Mouse (Mus musculus) gastrocnemius, adult 8-10 months (tissue): ENCODE measurements around the gene Cog6. TPM values are rescaled to one million over a fixed set of nuclear protein-coding genes. Genes with fewer than 3 reads are reported as not detected.

Experiments
- DNase-seq, 2 experiments: peaks; one replicate each; pipeline ENCODE4 v3.0.0; 2022; ENCODE audit warnings: low spot score in 2 of 2
- total RNA-seq, 4 experiments: library from RNA; stranded (reverse); gene quantifications; 2 replicates each; pipeline ENCODE4 v1.2.4; 2022

The Cog6 gene
- total RNA-seq, 4 experiments from 2014 or later: 37.9 to 50.6 (median 45.6) TPM

DNA sequence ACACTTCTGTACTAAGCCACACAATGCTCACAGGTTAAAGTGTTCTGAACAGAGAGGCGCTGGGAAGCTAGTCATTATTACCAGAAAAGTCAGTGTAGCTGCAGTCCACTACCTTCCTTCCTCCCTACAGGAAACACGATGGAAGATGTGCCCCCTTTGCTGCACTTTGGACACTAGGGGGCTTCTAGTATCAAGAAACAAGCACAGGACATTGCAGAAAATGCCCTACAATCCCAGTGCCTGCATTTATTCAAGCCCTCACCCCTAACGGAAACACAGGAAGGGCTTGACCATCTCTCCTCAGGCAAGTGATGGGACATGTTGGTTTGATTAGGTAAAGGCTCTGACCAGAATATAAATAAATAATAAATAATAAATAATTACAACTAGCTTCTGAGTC, 16.4 kb upstream of the Cog6 start:
- DNase-seq: no peak

DNA sequence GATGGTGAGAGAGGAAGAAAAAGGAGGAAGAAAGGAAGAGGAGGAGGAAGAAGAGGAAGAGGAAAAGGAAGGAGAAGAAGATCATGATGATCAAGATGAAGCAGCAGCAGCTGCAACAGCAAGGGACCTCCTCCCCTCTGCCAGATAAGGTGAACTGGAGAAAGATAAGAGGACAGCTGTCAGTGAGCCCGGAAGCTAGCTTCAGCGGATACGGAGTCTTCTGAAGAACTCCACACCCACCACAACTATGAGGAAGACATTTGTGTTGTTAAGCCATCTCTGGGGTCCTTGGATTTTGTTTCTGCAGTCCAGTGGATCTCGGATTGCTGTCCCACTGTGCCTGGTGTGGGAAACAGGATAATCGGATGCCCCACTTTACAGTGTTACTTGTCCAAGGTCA, 15.4 kb upstream of the Cog6 start:
- no peak for DNase-seq

DNA sequence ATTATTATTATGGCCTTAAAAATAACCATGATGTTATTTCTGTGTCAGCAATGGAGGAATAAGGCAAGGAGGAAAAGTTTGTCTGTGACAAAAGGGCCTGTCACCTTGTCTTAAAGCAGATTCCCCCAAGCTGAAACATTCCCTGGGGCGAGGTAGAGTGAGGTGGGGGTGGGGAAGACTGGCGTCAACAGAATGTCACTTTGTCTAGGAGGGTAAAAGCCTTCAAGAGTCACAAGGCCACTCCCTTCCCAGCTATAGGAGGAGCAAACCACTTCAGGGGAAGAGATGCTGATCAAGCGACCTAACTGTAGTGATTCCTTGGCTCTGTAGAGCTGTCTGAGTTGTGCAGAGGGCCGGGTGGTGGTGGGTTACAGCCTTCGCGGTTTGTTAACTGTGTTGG, 14.5 kb upstream of the Cog6 start:
- DNase-seq: no peak

DNA sequence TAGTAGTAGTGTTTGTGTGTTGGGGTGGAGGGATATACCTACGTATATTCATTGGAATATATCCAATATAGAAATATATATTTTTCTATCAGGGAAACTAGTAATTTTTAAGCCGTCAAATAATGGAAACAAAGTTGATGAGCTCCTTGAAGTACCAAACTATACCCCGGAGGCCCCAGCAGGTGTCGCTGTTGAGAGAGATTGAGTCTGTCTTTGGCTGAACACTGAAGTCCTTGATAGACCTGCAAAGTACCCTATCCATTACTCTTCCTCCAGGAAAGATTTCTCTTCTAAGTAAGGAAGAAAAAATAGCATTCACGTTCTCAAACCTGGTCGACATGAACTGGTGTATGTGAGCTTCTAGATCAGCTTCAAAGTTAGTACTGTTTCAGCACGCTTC, 12.0 kb upstream of the Cog6 start:
- peak; percentile 31 to 49 for DNase-seq

DNA sequence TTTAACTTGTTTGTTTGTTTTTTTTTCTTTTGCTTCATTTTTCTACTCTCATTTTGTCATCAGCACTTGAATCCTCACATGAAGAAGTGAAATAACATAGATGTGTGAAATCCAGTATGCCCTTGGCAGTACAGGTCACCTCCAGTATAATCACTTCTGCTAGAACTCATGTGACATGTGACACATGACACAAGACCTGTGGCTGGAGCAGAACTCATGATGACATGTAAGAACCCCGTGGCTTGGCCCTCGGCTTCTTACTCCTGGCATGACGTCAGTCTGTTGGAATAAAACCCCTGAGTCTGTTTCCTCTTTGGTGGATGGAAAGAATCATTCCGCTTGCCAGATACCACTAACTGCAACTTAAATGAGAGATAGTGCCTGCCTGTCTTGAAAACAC, 10.3 kb upstream of the Cog6 start:
- DNase-seq: no peak

DNA sequence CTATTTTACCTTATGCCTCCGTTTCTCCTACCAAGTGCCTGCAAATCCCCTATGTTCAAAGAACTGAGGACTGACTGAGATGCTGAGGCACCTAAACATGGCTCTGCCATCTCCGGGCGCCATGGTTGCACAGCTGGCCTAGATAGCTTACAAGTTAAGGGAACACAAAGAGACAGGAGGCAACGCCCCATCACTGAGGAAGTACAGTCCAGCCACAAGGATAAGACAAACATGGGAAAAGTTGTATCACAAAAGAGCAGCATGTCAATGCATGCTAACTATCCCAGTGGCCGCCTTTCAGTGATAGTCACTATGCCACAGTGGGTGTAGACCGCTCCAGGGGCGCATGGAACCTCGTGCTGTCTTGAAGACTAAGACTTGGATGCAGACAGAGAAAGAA, 9.6 kb downstream of the Cog6 start:
- DNase-seq: no peak

DNA sequence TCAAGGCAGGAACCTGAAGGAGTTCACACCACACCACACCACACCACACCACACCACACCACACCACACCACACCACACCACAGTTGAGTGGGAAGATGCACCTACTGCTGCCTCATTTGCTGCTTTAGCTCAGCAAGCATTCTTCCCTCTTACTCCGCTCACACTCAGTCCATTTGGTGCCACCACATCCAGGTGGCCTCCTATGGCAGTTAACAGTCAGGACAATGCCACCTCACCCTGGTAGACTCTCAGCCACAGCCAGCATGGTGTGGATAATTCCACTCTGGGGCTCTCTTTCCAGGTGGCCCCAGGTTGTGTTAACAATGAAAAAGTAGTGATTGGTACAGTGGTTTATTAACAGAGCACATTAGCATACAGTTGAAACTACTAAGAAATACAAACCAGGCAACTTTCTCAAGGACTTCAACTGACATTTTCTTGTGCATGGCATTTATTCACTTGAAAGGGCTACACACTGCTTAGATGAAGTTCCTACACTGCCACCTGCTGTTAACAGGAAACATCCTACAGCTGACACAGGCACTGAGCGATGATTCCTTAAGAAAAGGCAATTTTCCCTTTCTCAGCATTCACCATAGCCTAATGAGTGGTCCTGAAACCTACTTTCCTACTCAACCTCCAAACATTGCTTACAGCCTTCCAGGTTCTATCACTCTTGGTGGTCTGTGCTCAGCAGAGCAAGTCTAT, 12.5 kb downstream of the Cog6 start:
- DNase-seq: no peak

DNA sequence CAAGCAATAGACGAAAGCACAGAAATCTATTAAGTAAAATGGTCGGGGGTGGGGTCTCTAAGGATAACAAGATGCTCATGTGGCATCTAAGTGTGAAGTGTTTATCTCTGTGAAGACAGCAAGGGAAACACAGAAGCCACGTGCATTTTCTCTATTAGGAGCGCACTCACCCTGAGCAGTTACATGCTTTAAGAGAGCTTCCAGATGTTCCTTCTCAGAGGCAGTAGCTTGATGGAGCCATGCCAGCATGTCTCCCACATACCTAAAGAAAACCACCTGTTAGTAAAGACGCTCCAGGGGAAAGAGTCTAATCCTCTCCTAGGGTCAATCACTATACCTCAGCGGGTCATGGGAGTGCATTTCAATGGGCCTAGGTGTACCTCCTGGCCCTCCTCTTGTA, 15.0 kb downstream of the Cog6 start:
- no peak for DNase-seq

DNA sequence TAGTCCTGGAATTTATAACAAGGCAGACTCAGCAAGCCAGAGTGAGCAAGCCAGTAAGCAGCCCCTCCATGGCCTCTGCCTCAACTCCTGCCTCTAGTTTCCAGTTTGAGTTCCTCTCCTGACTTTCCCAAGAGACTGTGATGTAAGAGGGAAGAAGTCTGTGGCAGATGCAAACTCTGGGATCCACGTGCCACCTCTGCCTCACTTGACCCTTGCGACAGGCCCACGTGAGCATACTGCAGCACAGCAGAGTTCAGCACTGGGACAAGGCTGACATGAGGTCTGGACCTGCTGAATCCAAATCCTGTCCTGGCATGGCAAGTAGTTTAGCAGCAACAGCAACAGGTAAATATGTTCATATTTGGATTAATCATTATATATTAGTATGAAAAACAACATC, 17.0 kb downstream of the Cog6 start:
- DNase-seq: no peak

DNA sequence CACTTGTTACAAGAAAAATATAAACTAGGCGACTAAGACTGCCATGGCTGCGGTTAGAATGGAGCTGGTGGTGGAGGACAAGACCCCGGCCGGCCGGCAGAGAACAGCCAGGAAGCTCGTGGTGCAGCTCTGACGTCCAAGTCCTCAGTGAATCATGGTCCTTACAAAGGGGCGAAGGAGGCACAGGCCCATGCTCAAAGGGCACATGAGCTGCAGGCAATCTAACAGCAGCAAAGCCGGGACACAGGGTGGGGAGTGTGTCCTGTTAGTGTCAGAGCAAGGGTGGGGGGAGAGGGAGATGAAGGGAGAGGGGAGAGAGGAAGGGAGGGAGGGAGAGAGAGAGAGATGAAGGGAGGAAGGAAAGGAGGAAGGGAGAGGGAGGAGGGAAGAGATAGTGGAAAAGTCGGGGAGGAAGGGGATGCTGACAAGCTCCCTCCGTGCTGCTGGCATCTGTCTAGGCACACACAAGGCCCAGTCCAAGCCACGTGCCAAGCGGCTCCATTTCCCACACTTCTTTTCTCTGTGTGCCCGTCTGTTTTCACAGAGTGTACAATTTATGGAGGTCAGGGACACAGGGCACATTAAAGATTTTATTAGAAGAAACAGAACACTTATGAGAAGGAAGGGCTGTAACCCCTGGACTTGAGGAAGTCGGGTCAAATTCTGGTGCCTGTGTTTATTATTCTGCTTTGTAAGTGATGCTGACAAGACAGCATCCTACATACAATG, 17.9 kb downstream of the Cog6 start:
- no peak for DNase-seq

DNA sequence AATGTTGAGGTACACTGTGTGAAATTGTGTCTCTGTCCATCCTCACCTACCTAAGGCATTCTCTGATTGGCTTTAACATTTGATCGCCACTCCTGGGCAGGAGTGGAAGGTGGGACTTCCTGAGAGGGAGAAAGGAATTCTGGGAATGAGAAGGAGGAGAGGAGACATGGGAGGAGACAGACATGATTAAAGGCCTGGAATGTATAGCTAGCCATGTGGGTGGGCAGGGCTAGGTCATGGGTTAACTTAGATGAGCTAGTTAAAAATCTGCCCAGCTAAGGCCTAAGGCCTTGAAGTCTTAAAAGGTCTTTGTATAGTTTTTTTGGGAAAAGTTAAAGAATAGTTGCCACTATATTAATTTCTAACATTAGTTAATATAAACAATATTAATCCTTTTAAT, 19.7 kb downstream of the Cog6 start:
- no peak for DNase-seq

DNA sequence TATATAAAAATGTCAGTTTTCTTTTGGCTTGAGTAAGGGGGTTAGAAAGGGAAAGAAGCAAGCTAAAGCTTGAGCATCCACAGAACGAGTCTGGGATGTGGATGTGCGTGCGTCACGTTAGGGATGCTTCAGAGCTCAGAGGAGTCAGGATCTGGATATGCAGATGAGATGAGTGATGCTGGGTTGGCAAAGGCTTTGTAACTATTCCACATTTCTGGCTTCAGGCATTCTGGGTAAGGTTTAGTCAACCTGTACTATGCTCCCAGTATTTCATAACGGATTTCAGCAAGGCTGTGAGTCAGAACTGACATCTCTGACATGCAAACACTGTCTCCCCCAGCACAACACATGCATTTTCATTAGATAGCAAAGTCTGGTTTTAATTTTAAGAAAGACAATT, 20.4 kb downstream of the Cog6 start:
- no peak for DNase-seq

DNA sequence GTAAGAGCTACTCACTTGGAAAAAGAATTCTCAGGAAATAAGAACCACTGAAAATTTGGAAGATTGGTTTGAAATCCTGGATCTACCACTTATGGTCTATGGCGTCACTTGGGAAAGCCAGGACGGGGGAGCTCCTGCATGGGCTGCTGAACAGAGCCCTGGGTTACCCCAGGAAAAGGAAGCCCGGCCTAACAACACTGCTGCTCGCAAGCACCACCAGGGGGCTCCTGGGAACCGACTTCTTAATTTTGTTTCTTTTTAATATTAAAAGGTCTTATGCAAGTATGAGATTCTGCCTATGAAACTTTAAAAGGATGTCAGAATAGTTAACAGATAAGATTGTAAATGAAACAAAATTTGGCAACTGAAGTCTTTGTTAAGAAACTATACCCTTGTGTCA, 22.4 kb downstream of the Cog6 start:
- no peak for DNase-seq

DNA sequence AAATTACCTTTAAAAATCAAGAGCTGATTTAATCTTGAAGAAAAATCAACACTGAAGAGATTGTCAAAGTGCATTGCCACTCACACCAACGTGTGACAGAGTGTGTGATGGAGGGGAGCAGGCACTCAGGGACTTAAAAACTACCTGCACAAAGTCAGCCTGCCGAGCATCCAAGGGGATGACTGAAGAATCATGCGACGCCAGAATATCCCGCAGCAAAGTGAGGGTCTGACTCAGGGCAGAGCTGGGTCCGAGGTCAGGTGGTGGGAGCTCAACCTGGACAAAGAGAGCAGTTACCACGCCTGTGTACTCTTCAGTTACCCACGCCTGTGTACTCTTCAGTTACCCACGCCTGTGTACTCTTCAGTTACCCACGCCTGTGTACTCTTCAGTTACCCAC, 23.7 kb downstream of the Cog6 start:
- DNase-seq: no peak

DNA sequence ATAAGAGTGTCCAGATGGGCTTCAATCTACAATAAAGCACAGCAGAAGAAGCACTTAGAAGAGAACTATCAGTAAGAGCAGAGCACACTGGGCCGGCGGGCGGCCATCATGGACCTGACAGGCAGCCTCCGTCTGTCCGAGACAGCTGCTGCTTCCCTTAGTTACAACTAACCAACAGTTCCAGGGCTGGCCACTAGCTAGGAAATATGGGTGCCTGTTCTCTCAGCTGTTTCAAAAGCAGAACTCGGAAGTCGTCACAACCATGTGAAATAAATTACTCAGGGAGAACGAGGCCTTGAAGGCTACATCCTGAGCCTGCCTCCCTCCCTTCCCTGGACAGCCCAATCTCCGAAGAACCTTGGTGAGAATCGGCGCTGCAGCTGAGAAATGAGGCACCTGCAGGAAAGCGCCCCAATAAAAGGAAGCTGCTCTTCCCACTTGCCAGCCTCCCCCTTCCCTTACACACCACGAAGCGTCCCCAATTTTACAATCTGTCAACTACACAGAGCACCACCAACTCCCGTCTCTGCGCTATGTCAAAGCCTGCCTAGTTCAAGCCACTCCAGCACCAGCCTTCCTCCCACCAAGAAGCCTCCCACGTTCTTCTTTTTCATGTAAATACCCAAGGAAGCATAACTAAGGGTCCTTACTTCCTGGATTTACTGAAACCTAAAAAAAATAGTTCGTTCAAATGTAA, 26.8 kb downstream of the Cog6 start:
- DNase-seq: no peak

DNA sequence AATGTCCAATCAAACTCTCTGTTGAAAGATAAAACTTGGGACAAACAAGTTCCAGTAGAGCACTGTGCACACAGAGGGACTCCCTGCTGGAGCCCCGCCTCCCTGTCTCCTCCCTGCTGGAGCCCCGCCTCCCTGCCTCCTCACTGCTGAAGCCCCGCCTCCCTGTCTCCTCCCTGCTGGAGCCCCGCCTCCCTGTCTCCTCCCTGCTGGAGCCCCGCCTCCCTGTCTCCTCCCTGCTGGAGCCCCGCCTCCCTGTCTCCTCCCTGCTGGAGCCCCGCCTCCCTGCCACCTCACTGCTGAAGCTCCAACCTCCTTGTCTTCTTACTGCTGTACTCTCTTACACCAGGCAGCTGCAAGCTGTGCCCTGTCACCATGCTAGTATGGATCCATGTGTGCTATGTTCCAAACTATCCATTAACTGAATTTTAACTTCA, 31.5 kb downstream of the Cog6 start:
- peak; percentile 9 to 19 for DNase-seq

DNA sequence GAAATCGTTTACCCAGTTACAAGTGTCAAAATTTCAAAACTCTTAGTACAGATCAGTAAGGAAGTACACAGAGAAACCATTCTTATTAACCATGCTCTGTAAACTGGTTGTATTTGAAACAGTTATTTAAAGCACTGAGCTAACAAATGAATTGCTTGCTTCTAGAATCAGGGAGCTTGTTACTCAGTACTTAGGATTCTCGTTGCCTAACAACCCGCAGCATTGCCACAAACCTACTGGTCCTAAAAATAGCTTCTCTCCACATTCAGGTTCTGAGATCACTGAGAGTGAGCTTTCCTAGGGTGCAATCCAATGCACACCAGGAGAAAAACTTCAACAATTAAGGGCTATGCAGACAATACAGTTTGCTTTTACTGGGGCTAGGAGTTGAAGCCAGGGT, 33.3 kb downstream of the Cog6 start:
- DNase-seq: no peak

DNA sequence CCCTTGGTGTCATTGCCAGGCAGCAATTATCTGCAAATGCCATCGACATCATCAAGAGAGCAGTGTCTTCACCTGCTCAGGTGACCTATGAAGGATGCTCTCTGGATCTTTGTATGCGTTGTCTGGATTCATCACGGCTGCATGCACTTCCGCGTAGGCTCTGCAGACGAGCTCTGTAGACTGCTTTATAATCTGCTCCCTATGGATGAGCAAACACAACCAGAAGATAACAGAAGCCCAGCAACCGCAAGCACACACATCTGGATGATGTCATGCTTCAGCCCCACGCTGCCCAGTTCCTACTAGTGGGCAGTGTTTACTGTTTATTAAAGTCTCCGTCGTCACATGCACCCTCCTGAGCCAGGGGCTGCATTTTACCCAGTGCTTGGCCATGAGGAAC, 34.0 kb downstream of the Cog6 start:
- no peak for DNase-seq

DNA sequence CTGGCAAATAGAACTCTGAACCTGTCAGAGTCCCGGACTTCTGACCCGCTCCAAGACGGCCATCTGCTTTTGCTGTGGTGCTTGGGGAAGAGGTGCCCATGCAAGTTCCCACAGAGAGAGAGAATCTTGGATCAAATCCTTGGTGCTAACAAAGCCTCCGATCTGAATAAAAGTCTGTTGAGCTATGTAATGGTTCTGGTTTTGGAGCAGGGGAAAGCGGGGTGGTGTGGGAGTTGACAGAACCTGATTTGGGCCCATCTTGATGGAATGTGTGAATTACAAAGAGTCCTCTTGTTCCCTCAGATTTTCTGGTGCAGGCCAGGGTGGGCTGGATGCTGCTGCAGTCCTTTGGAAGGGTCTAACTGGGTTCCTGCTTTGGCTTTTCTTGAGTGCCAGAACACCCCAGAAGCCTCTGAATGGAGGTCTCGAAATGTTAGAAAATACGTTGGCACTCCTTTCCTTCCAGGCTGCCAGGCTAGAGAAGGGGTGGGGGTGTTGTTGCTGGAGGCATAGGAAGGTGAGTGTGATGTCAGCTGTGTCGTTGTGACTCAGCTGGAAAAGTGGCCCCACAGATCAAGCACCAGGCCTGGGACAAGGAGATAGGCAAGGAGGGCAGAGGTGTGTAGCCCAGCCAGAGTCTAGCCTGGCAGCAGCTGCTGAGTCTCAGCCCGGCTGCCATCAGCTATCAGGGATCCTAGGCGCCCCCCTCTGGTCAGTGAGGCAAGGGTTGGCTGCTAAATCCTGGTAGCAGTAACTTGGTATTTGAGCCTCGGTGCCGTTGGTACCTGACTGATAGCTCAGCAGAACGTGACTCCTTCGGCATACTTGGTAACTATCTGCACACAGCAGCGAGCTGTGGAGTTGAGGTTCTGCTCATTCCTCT, 42.1 kb downstream of the Cog6 start:
- peak; percentile 61 to 75 for DNase-seq

DNA sequence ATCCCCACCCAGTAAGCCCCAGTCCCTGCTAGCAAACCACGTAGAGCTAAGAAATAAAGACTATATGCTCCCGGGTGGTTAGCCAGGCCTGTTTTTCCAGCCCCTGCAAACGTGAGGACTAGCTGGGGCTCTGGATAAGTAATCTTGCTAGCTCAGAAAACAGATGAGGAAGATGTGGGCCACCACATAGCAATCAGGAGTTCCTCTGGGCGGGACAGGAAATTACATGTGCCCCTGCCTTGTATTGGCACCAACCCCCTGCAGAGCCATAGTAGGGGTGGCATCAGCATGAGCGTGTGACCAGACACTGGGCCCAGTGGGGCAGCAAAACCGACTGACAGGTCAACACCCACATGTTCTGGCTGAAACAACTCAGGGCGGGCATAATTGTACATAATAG, 44.1 kb downstream of the Cog6 start:
- DNase-seq: no peak

DNA sequence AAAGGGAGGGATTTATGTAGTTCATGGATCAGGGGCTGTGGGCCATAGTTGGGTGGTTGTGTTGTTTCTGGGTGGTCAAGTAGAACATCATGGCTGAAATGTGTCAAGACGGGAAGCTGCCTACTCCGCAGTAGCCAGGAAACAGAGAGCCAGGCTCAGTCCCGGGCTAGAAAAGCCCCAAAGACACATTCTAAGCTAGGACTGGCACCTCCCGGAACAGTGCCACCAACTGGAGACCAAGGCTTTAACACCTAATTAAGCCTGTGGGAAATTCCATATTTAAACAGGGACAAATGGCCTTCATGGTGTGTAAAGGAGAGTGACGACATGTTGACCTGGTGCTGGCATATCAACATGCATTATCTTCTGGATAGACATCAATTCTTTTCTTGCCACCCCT, 50.0 kb downstream of the Cog6 start:
- DNase-seq: no peak

DNA sequence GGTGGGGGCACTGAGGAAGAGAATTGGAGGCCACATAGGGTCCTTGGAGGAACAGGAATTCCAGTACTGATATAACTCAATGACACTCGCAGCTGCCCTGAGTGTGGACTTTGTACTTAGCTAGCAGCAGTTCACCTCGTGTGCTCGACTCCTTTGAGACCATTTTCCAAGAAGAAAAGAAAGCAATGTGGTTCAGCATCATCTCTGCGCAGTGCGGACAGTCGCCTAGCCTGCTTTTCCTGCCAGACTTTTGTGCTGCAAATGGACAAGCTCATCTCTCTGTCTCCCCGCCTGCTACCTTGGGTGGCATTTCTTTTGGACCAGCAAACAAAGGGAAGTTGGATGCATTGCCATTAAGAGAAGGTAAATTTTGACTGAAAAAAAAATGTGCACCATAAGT, 52.8 kb downstream of the Cog6 start:
- DNase-seq: no peak
